Mouse (Mus musculus) midbrain, embryonic 15.5 days (tissue): Measurements from ENCODE around the gene Antxr2. TPM values are rescaled to one million over a fixed set of nuclear protein-coding genes. Genes with fewer than 3 reads are reported as not detected.
A peak's percentile ranks its signal among the peaks of the same experiment; 100 is the strongest.

Source experiments
- ATAC-seq: fragments of 200-750 bp; cut with Nextera tagmentation; replicated peaks from 2 replicates; pipeline ENCODE4 v1.8.0; 2017; ENCODE audit warnings: moderate TSS enrichment
- H3K27ac ChIP-seq: fragments of 300-500 bp; sonication (generic); 2 replicates; pipeline ENCODE4 v1.5.1; 2015; ENCODE audit warnings: mild to moderate bottlenecking, inconsistent platforms
- H3K27me3 ChIP-seq: fragments of 300-500 bp; sonication (generic); replicated peaks from 2 replicates; pipeline ENCODE4 v1.6.1; 2015; ENCODE audit warnings: inconsistent platforms
- H3K36me3 ChIP-seq: fragments of 300-500 bp; sonication (generic); replicated peaks from 2 replicates; pipeline ENCODE4 v1.6.1; 2015; ENCODE audit warnings: inconsistent platforms
- H3K4me1 ChIP-seq: fragments of 300-500 bp; sonication (generic); 2 replicates; pipeline ENCODE4 v1.6.1; 2015; ENCODE audit warnings: inconsistent platforms
- H3K4me2 ChIP-seq: fragments of 300-500 bp; sonication (generic); 2 replicates; pipeline ENCODE4 v1.6.1; 2015; ENCODE audit warnings: inconsistent platforms, mild to moderate bottlenecking, moderate library complexity
- H3K4me3 ChIP-seq: fragments of 300-500 bp; sonication (generic); 2 replicates; pipeline ENCODE4 v1.5.1; 2015; ENCODE audit warnings: mild to moderate bottlenecking, inconsistent platforms
- H3K9ac ChIP-seq: fragments of 300-500 bp; sonication (generic); 2 replicates; pipeline ENCODE4 v1.6.1; 2015; ENCODE audit warnings: mild to moderate bottlenecking, inconsistent platforms
- H3K9me3 ChIP-seq: fragments of 300-500 bp; sonication (generic); 2 replicates; pipeline ENCODE4 v1.6.1; 2016; ENCODE audit warnings: inconsistent platforms
- WGBS: fragments of 180-500 bp; shearing (Covaris S2); methylation state at CpG from one replicate; pipeline ENCODE4 v1.1.7; 2015; ENCODE audit warnings: mixed read lengths; 5-methylcytosine and 5-hydroxymethylcytosine counted together
- polyA plus RNA-seq: library from polyadenylated mRNA; unstranded; fragments of >200 nt; fragmentation: Nextera tagmentation; extraction: Ambion mirVana; gene quantifications from 2 replicates; pipeline ENCODE4 v1.2.1, GENCODE M21; 2015

The Antxr2 gene
- polyA plus RNA-seq, 1 experiment from 2014 or later, result 3.0 TPM

DNA sequence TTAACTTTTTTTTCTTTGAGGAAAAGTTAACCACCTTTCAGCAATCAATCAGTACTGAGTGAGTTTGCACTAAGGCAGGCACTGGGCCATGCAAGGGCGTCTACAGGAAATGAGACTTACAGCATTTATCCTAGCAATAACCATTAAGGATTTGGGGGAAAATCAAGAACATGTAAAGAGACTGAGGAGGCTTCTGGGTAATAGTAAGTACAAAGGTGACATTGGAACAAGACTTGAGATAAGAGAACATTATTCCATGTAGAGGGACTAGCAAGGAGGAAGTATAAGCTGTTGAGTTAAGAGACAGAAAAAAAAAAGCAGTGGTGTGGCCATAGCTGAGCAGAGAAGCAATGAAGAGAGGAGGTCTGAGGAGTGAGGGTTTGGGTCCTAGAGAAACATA is 57.5 kb downstream of the Antxr2 start:
- H3K27me3 ChIP-seq, result no peaks in the 10 kb centered on the region
- no peaks in the 10 kb centered on the region for H3K36me3 ChIP-seq
- H3K4me1 ChIP-seq, result no peaks in the 10 kb centered on the region
- 96% methylated on average over 1 of the region's 1 CpGs for WGBS
- no peaks in the 10 kb centered on the region for H3K9me3 ChIP-seq
- no peak overlapping the region for H3K27ac ChIP-seq
- no peak for ATAC-seq
- no peak overlapping the region for H3K4me3 ChIP-seq
- no peak overlapping the region for H3K4me2 ChIP-seq
- no peak overlapping the region for H3K9ac ChIP-seq

DNA sequence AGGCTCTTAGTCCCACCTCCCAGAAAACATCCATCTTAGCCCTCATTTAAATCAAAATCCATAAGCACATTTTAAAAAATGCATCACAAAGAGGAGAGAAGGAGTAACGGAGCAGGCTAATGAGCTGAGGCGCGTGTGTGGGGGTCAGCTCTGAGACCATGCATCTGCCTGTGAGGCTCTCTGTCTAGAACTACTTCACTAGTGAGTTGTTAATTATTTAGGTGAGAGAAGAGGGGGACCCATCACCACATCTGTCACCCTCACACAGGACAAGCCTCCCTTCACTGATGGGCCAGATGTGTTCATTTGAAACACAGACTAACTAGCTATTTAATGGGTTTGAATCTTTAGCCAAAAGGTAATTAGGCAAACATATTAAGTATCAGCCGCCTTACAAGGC is 58.8 kb downstream of the Antxr2 start:
- Histone ChIP-seq H3K27me3 (no peaks in the 10 kb centered on the region), H3K9me3 (no peaks in the 10 kb centered on the region), H3K4me1 (no peaks in the 10 kb centered on the region), H3K4me3 (no peak overlapping the region), H3K4me2 (no peak overlapping the region), H3K27ac (no peak overlapping the region), H3K36me3 (no peaks in the 10 kb centered on the region), H3K9ac (no peak overlapping the region)
- WGBS, result 61% methylated on average over 4 of the region's 4 CpGs
- ATAC-seq, result 0 out of 2 replicates have a peak, but pooled peaks have one; percentile 37

DNA sequence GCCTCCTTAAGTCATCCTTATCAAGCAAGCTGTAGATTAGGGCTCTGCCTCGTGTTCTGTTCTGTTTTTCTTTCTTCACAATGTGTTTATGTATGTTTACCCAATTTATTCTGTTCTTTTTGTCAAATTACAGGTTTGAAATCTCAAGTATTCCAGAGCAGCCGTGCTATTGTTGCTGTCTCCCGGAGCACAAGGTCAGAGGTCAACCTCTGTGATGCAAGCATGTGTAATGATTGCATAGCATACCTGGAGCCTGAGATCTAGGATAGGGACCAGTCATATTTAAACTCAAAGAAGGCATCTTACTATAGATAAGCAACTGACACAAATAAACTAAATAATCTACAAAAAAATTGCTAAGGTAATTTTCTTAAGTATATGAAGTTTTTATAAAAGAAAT is 59.6 kb downstream of the Antxr2 start:
- Histone ChIP-seq H3K4me3 (no peak overlapping the region), H3K4me2 (no peak overlapping the region), H3K27me3 (no peaks in the 10 kb centered on the region), H3K27ac (no peak overlapping the region), H3K9me3 (no peaks in the 10 kb centered on the region), H3K9ac (no peak overlapping the region), H3K36me3 (no peaks in the 10 kb centered on the region), H3K4me1 (no peaks in the 10 kb centered on the region)
- WGBS, result 60% methylated on average over 3 of the region's 3 CpGs
- no peak for ATAC-seq

DNA sequence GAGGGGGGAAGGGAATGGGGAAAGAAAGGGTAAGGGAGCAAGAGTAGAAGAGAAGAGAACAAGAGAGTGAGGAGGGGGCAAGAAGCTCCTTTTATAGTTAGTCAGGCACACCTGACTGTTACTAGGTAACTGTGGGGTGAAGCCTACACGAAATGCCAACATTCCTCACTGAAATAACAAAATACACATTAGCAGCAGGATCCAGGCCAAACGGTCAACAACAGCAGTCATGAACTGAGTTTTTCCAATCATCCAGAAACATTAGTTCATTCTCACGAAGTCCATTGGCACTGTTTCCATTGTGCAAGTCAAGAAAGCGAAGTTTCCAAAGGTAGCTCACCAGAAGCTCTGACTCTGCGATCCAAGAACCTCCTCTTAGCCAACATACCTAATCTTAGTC is 63.8 kb downstream of the Antxr2 start:
- ATAC-seq, result no peak
- Histone ChIP-seq H3K27me3 (no peaks in the 10 kb centered on the region), H3K9me3 (no peaks in the 10 kb centered on the region), H3K4me2 (no peak overlapping the region), H3K27ac (no peak overlapping the region), H3K4me1 (no peaks in the 10 kb centered on the region), H3K36me3 (no peaks in the 10 kb centered on the region), H3K9ac (no peak overlapping the region), H3K4me3 (no peak overlapping the region)
- WGBS, result 85% methylated on average over 5 of the region's 5 CpGs

DNA sequence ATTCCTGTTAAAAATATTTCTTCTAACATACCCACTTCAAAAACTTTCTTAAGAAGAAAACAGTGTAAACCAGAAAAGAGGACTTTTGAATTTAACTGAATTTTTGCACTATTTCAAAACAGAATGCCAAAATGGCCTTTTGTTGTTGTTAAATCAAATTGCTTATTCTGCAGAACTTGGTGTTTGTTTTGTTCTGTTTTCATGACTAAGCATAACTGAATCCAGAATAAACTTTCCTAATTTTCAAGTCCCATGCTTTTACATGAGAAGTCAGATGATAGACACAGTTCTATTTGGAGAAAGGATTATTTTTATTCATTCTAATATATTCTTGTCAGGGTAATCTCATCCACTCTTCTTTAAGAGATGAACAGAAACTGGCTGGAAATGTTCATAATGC is 64.7 kb downstream of the Antxr2 start:
- Histone ChIP-seq H3K27me3 (no peaks in the 10 kb centered on the region), H3K9ac (no peak overlapping the region), H3K9me3 (no peaks in the 10 kb centered on the region), H3K4me1 (no peaks in the 10 kb centered on the region), H3K4me2 (no peak overlapping the region), H3K36me3 (no peaks in the 10 kb centered on the region), H3K27ac (no peak overlapping the region), H3K4me3 (no peak overlapping the region)
- ATAC-seq, result no peak

DNA sequence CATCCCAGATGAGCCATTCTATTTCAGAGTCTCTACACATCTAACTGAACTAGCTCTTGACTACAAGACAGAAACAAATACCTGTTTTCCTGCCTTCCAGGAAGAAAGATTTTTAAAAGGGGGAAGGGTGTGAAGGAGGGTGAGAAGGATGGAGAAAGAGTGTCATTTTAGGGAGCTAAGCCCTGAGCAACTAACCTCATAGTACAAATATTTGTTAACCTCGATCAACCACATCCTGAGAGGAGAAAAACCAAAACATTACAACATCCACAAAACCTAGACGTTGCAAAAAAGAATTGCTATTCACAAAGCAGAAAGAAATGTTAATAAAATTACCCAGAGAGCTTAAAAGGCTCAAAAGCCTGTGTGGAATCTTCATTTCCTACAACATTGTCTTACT is 66.4 kb downstream of the Antxr2 start:
- WGBS, result 72% methylated on average over 2 of the region's 2 CpGs
- ATAC-seq, result no peak
- Histone ChIP-seq H3K4me3 (no peak overlapping the region), H3K4me2 (no peak overlapping the region), H3K9ac (no peak overlapping the region), H3K9me3 (no peaks in the 10 kb centered on the region), H3K27me3 (no peaks in the 10 kb centered on the region), H3K27ac (no peak overlapping the region), H3K36me3 (no peaks in the 10 kb centered on the region), H3K4me1 (no peaks in the 10 kb centered on the region)

DNA sequence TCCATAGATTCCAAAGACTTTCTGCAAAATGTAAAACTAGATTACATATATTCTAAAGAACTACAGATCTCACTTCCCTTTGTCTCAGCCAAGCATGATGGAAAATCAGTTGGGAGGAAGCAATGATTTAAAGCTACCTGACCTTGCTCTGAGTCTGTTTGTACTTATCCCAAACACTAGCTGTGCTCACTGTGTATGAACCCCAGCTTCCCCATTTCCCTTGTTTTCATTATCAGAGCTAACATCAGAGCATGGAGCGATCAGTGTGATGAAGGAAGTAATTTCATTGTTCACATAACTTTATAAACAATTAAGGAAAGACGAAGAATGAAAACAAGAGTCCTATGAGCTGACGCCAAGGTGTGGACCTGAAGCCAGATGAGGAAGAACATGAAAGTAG is 68.3 kb downstream of the Antxr2 start:
- H3K27ac ChIP-seq, result no peak overlapping the region
- no peaks in the 10 kb centered on the region for H3K4me1 ChIP-seq
- H3K9me3 ChIP-seq, result no peaks in the 10 kb centered on the region
- no peaks in the 10 kb centered on the region for H3K27me3 ChIP-seq
- no peaks in the 10 kb centered on the region for H3K36me3 ChIP-seq
- no peak overlapping the region for H3K4me2 ChIP-seq
- H3K9ac ChIP-seq, result no peak overlapping the region
- no peak for ATAC-seq
- 96% methylated on average over 3 of the region's 3 CpGs for WGBS
- no peak overlapping the region for H3K4me3 ChIP-seq

DNA sequence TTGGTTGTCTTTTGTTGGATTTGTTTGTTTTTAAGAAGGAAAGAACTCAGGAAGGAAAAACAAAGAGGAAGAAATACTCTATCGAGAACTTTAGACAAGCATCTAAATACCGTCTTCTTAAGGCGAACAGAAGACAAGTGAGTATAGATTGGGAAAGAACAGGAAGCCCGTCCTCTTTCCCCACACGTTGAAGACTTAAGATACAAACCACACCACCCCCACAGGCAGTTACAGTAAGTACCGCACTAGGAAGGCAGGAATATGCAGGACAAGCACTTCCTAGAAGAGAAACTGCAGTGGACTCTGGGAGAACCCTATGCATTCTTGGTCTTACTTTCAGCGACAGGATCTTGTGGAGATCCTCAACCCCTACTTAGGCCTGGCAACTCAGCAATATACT is 69.1 kb downstream of the Antxr2 start:
- 89% methylated on average over 7 of the region's 7 CpGs for WGBS
- no peak overlapping the region for H3K27ac ChIP-seq
- no peak for ATAC-seq
- H3K9me3 ChIP-seq, result no peaks in the 10 kb centered on the region
- no peak overlapping the region for H3K9ac ChIP-seq
- no peaks in the 10 kb centered on the region for H3K36me3 ChIP-seq
- H3K4me1 ChIP-seq, result no peaks in the 10 kb centered on the region
- H3K4me3 ChIP-seq, result no peak overlapping the region
- no peaks in the 10 kb centered on the region for H3K27me3 ChIP-seq
- no peak overlapping the region for H3K4me2 ChIP-seq

DNA sequence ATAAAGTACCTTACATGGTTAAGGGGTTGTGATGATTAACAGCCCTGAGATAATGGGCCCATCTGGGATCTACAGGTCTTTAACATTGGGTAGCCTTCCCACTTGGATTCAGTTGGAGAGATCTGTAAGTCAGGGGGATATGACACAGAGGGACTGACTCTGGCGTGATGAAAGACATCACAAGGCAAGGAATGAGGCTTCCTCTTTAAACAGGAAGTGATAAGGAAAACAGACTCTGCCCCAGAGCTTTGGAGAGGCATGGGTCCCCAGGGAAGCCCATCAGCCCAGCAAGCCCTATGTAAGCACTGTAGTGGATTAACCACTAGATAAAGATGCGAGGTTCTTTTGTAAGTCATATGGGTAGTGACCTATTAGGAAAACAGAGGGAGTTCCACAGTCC is 71.2 kb downstream of the Antxr2 start:
- no peak for ATAC-seq
- Histone ChIP-seq H3K36me3 (no peaks in the 10 kb centered on the region), H3K27ac (no peak overlapping the region), H3K9me3 (no peaks in the 10 kb centered on the region), H3K4me2 (no peak overlapping the region), H3K9ac (no peak overlapping the region), H3K4me1 (no peaks in the 10 kb centered on the region), H3K4me3 (no peak overlapping the region), H3K27me3 (no peaks in the 10 kb centered on the region)
- 75% methylated on average over 2 of the region's 2 CpGs for WGBS

DNA sequence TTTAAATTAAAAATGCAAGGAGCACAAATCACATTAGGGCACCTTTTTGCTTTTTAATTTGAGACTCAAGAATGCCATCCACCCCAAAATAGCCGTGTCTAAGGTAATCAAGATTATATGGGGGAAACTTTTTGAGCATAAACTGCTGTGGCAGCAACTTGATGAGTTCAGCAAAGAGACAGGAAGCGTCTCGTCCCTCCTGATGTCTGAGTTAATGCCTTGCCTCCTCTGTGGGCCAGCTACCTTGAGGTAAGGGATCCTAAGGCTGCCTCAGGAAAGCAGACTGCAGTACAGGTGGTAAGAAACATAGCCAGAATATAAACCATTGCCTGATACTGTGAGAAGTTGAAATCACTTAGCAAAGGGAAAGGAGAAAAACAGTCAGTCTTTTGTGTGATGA is 71.8 kb downstream of the Antxr2 start:
- H3K9me3 ChIP-seq, result no peaks in the 10 kb centered on the region
- H3K4me2 ChIP-seq, result no peak overlapping the region
- no peak overlapping the region for H3K27ac ChIP-seq
- no peak for ATAC-seq
- H3K27me3 ChIP-seq, result no peaks in the 10 kb centered on the region
- H3K36me3 ChIP-seq, result no peaks in the 10 kb centered on the region
- H3K4me1 ChIP-seq, result no peaks in the 10 kb centered on the region
- no peak overlapping the region for H3K9ac ChIP-seq
- 80% methylated on average over 3 of the region's 3 CpGs for WGBS
- no peak overlapping the region for H3K4me3 ChIP-seq

DNA sequence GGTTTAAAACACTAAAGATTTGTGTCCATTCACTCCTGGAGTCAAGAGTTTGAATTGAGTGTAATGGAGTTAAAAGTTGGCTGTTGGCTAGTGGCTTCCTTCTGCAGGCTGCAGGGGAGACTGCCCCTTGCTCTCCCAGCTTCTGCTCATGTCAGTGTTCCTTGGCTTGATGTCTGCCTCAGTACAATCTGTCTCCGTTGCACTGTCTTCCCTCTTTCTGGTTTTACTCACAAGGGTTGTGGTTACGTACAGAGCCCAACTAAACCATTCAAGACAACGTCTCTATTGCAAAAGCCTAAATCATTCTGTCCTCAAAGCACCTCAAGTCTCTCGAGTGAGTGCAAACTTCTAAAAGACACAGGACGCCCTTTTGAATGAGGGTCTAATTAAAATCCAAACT is 73.3 kb downstream of the Antxr2 start:
- Histone ChIP-seq H3K4me2 (no peak overlapping the region), H3K9ac (no peak overlapping the region), H3K36me3 (no peaks in the 10 kb centered on the region), H3K4me3 (no peak overlapping the region), H3K9me3 (no peaks in the 10 kb centered on the region), H3K27me3 (no peaks in the 10 kb centered on the region), H3K27ac (no peak overlapping the region), H3K4me1 (no peaks in the 10 kb centered on the region)
- ATAC-seq, result no peak
- 88% methylated on average over 5 of the region's 5 CpGs for WGBS

DNA sequence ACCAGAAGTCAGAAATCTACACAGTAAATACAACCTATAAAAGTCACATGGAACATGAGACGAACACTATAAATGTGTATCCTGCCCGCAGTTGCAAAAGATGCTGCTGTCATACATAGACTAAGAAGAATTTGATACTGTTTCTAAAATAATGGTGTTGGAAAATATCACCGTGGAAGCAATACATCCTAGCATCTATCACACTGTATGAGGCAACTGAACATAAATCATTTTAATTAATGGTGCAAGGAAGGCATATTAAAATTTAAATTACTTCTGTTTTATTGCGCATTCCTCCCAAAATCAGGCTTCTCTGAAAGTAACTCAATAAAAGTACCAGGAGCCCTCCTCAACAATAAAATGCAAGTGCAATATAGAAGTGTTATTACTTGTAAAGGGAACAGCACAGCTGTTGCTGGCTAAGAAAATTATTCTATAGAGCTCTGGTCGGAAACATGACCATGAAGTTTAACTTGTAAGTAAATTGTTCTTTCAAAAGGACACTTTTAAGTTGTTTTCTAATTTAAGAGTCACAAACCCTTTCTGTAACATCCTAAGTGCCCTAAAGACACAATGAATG is 76.6 kb downstream of the Antxr2 start:
- Histone ChIP-seq H3K4me3 (no peak overlapping the region), H3K4me1 (no peaks in the 10 kb centered on the region), H3K36me3 (no peaks in the 10 kb centered on the region), H3K4me2 (no peak overlapping the region), H3K27me3 (no peaks in the 10 kb centered on the region), H3K9ac (no peak overlapping the region), H3K9me3 (no peaks in the 10 kb centered on the region), H3K27ac (no peak overlapping the region)
- no peak for ATAC-seq
- 95% methylated on average over 5 of the region's 5 CpGs for WGBS

DNA sequence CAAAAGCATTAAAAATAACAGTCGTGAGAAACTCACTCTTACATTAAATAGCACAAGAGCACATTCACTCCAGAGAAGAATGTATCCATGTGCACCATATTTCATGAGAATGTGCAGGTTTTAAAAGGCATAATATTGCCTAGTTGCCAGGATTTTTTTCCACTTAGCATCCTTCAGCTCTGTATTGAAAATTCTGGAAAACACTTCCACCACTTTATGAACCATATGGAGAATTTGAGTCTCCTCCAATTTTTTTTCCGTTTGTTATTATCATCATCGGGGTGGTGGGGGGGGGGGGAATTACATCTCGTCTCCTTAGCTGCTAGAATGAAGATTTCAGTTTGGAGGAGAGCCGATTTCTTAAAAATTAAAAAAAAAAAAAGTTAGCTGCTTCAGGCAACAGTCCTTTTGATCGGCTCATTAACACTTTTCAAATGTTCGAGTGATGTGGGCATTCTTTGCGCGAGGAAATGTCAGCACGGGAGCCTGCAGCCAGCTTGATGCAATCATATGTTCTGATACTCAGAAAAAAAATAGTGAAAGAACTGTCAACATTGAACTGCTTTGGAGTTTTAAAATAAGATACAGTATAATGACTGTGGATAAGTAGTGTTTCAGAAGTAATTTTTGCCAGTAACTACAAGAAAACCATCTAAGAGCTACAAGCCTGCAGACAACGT is 77.5 kb downstream of the Antxr2 start:
- Histone ChIP-seq H3K4me1 (no peaks in the 10 kb centered on the region), H3K4me2 (no peak overlapping the region), H3K9me3 (no peaks in the 10 kb centered on the region), H3K27ac (no peak overlapping the region), H3K36me3 (no peaks in the 10 kb centered on the region), H3K4me3 (no peak overlapping the region), H3K27me3 (no peaks in the 10 kb centered on the region), H3K9ac (no peak overlapping the region)
- WGBS, result 72% methylated on average over 11 of the region's 11 CpGs
- ATAC-seq, result no peak
